Mouse (Mus musculus): ENCODE measurements around the gene Mri1.
"Not testable (repeated sequence)": the region's sequence is repeated elsewhere in the genome, so short reads cannot be mapped to it uniquely, and the experiment has no call there.

The Mri1 gene

GRCm38 (mm10) chr8:84256822-84257610 lies at the start of gene Mri1:
TSS of gene Mri1 (minus strand) at chr8:84257326.
- peak; percentile 75 to 83 for DNase-seq (ENCODE audit: low spot score in 2 of 2)

- DNase-seq (ENCODE audit: low spot score in 2 of 2) = no peak
Measured at GRCm38 (mm10) chr8:84303951-84304350, 46.8 kb upstream of the Mri1 start.

GRCm38 (mm10) chr8:84297029-84297785 lies 40.1 kb upstream of the Mri1 start:
- no peak for DNase-seq (ENCODE audit: low spot score in 2 of 2)

GRCm38 (mm10) chr8:84291688-84292087 lies 34.6 kb upstream of the Mri1 start:
- peak; percentile 18 to 28 for DNase-seq (ENCODE audit: low spot score in 2 of 2)

- DNase-seq (ENCODE audit: low spot score in 2 of 2) = no peak
Measured at GRCm38 (mm10) chr8:84291086-84291485, 34.0 kb upstream of the Mri1 start.

- DNase-seq (ENCODE audit: low spot score in 2 of 2) = no peak
Measured at GRCm38 (mm10) chr8:84288892-84289291, 31.8 kb upstream of the Mri1 start.

- DNase-seq (ENCODE audit: low spot score in 2 of 2) = not testable (repeated sequence)
Measured at GRCm38 (mm10) chr8:84285665-84286064, 28.5 kb upstream of the Mri1 start.

GRCm38 (mm10) chr8:84284608-84285063 lies 27.5 kb upstream of the Mri1 start:
- DNase-seq (ENCODE audit: low spot score in 2 of 2) = no peak

- DNase-seq (ENCODE audit: low spot score in 2 of 2) = no peak
Measured at GRCm38 (mm10) chr8:84280777-84281176, 23.7 kb upstream of the Mri1 start.

GRCm38 (mm10) chr8:84276447-84276846 lies 19.3 kb upstream of the Mri1 start:
- DNase-seq (ENCODE audit: low spot score in 2 of 2) = no peak

GRCm38 (mm10) chr8:84273968-84274367 lies 16.8 kb upstream of the Mri1 start:
- DNase-seq (ENCODE audit: low spot score in 2 of 2) = no peak

- DNase-seq (ENCODE audit: low spot score in 2 of 2) = no peak
Measured at GRCm38 (mm10) chr8:84272302-84272701, 15.2 kb upstream of the Mri1 start.

- peak; percentile 99 to 100 for DNase-seq (ENCODE audit: low spot score in 2 of 2)
Measured at GRCm38 (mm10) chr8:84269950-84270773, 13.0 kb upstream of the Mri1 start, which contains the start of gene Ccdc130. TSS of gene Ccdc130 (minus strand) at chr8:84270380.

- no peak for DNase-seq (ENCODE audit: low spot score in 2 of 2)
Measured at GRCm38 (mm10) chr8:84261098-84261497, 4.0 kb upstream of the Mri1 start.

GRCm38 (mm10) chr8:84256458-84256821 lies 686 bp downstream of the Mri1 start:
- DNase-seq (ENCODE audit: low spot score in 2 of 2) = peak in 1 of 2 experiments; percentile 31

- DNase-seq (ENCODE audit: low spot score in 2 of 2) = no peak
Measured at GRCm38 (mm10) chr8:84255858-84256257, 1.3 kb downstream of the Mri1 start.

GRCm38 (mm10) chr8:84249257-84250170 lies 7.6 kb downstream of the Mri1 start, which contains the start of gene D8Ertd738e:
TSS of gene D8Ertd738e (minus strand) at chr8:84249719.
- DNase-seq (ENCODE audit: low spot score in 2 of 2) = peak; percentile 75 to 86

GRCm38 (mm10) chr8:84241821-84242220 lies 15.3 kb downstream of the Mri1 start:
- no peak for DNase-seq (ENCODE audit: low spot score in 2 of 2)

GRCm38 (mm10) chr8:84241167-84241566 lies 16.0 kb downstream of the Mri1 start:
- no peak for DNase-seq (ENCODE audit: low spot score in 2 of 2)

- DNase-seq (ENCODE audit: low spot score in 2 of 2) = no peak
Measured at GRCm38 (mm10) chr8:84237542-84238229, 19.4 kb downstream of the Mri1 start.
